Mouse (Mus musculus): ENCODE measurements around the gene Hhatl. TPM values are rescaled to one million over a fixed set of nuclear protein-coding genes. Genes with fewer than 3 reads are reported as not detected.

The Hhatl gene
- total and polyA plus RNA-seq, 3 experiments: not detected

GRCm38 (mm10) chr9:121752774-121753173, 39.5 kb downstream of the Hhatl start:
- H3K27me3 ChIP-seq (replicated peaks): no peaks in the 10 kb centered on the region
- no peak overlapping the region for H3K9ac ChIP-seq (ENCODE audit: insufficient read depth, low read depth)
- in situ Hi-C loops (cut with MboI; ENCODE audit: low pct_ligation_motif_present, low pct_unique_long_range_greater_than_20kb, low sequenced_read_pairs): no loop called here
- H3K4me2 ChIP-seq (ENCODE audit: insufficient read depth, low read depth, poor library complexity, severe bottlenecking): no peak overlapping the region
- H3K4me1 ChIP-seq (ENCODE audit: control insufficient read depth in 1 of 2, insufficient read depth in 2 of 2): no peaks in the 10 kb centered on the region
- H3K4me3 ChIP-seq (replicated peaks in 1 of 3; ENCODE audit: low read depth in 2 of 3, low read length in 2 of 3, poor library complexity in 1 of 3): no peak overlapping the region
- no peaks in the 10 kb centered on the region for H3K79me2 ChIP-seq (replicated peaks; ENCODE audit: control insufficient read depth, extremely low read depth, insufficient read depth, poor library complexity, severe bottlenecking)
- peaks cover 79 to 98% of the 10 kb centered on the region in 2 experiments for H3K36me3 ChIP-seq (replicated peaks in 1 of 2; ENCODE audit: control insufficient read depth in 1 of 2, insufficient read depth in 1 of 2, low read length in 1 of 2)
- no peak for DNase-seq (ENCODE audit: extremely low read depth)
- dilution Hi-C loops (cut with MboI; ENCODE audit: extremely low pct_ligation_motif_present, extremely low pct_unique_long_range_greater_than_20kb, low sequenced_read_pairs): no loop called here
- no peaks in the 10 kb centered on the region for H3K9me3 ChIP-seq (replicated peaks; ENCODE audit: low read length)
- H3K27ac ChIP-seq (ENCODE audit: insufficient read depth, low read depth): no peak overlapping the region
- no peak for TF ChIP-seq MAX (IDR thresholded peaks at IDR 0.05; ENCODE audit: low read length)
- no peak for TF ChIP-seq IRF4 (IDR thresholded peaks at IDR 0.05; ENCODE audit: low read depth, low read length)
- TF ChIP-seq PAX5 (IDR thresholded peaks at IDR 0.05; ENCODE audit: low read length): no peak
- TF ChIP-seq BHLHE40 (IDR thresholded peaks at IDR 0.05; ENCODE audit: low read depth, low read length): no peak
- no peak for TF ChIP-seq NELFE (IDR thresholded peaks at IDR 0.05; ENCODE audit: low read depth, low read length)
- TF ChIP-seq RAD21 (IDR thresholded peaks at IDR 0.05; ENCODE audit: low read depth, low read length): no peak
- TF ChIP-seq ETS1 (conservative IDR thresholded peaks at IDR 0.05; ENCODE audit: low read depth, low read length): no peak
- no peak for TF ChIP-seq JUN (IDR thresholded peaks at IDR 0.05; ENCODE audit: insufficient read depth, low read depth, low read length)
- TF ChIP-seq TCF12 (IDR thresholded peaks at IDR 0.05; ENCODE audit: low read depth, low read length): no peak
- no peak for TF ChIP-seq CHD2 (IDR thresholded peaks at IDR 0.05; ENCODE audit: low read length)
- TF ChIP-seq UBTF (IDR thresholded peaks at IDR 0.05; ENCODE audit: low read depth, low read length): no peak
- TF ChIP-seq ZNF384 (IDR thresholded peaks at IDR 0.05; ENCODE audit: low read depth, low read length): no peak
- TF ChIP-seq POLR2AphosphoS2 (IDR thresholded peaks at IDR 0.05; ENCODE audit: low read depth, low read length): no peak
- TF ChIP-seq MYC (IDR thresholded peaks at IDR 0.05; ENCODE audit: low read depth, low read length): no peak
- no peak for TF ChIP-seq ZKSCAN1 (IDR thresholded peaks at IDR 0.05; ENCODE audit: borderline replicate concordance, low read depth, low read length)
- no peak for TF ChIP-seq USF1 (IDR thresholded peaks at IDR 0.05; ENCODE audit: low read depth, low read length)
- TF ChIP-seq MAFK (IDR thresholded peaks at IDR 0.05; ENCODE audit: insufficient replicate concordance, low read length): no peak
- no peak for TF ChIP-seq JUND (conservative IDR thresholded peaks at IDR 0.05; ENCODE audit: low read depth, low read length)
- no peak for TF ChIP-seq ZMIZ1 (IDR thresholded peaks at IDR 0.05; ENCODE audit: low read depth, low read length)

DNA sequence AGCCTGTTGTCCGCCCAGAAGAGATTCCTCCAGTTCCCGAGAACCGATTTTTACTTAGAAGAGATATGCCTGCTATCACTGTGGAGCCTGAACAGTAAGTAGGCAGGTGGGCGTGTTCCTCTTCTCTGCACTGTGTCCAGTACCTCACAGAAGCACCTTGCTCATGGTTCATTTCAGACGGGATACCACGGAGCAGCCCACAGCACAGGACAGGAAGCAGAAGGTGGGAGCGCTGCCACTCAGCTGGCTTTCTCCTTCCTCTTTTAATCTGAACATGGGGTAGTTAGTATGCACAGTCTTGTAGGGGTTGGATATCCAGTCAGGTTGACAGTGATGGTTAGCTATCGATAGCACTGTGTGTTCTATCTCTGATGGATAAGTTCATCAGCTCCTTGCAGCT, 48.3 kb downstream of the Hhatl start:
- H3K4me3 ChIP-seq (replicated peaks in 1 of 3; ENCODE audit: low read depth in 2 of 3, low read length in 2 of 3, poor library complexity in 1 of 3): no peak overlapping the region
- peaks cover 19% of the 10 kb centered on the region for H3K79me2 ChIP-seq (replicated peaks; ENCODE audit: control insufficient read depth, extremely low read depth, insufficient read depth, poor library complexity, severe bottlenecking)
- dilution Hi-C loops (cut with MboI; ENCODE audit: extremely low pct_ligation_motif_present, extremely low pct_unique_long_range_greater_than_20kb, low sequenced_read_pairs) (no loop called here), in situ Hi-C loops (cut with MboI; ENCODE audit: low pct_ligation_motif_present, low pct_unique_long_range_greater_than_20kb, low sequenced_read_pairs) (no loop called here)
- H3K36me3 ChIP-seq (replicated peaks in 1 of 2; ENCODE audit: control insufficient read depth in 1 of 2, insufficient read depth in 1 of 2, low read length in 1 of 2): peaks cover 58 to 77% of the 10 kb centered on the region in 2 experiments
- TF ChIP-seq ZC3H11A (IDR thresholded peaks at IDR 0.05; ENCODE audit: low read depth, low read length) (no peak), MEF2A (IDR thresholded peaks at IDR 0.05; ENCODE audit: borderline replicate concordance, low read depth, low read length) (no peak), E2F4 (IDR thresholded peaks at IDR 0.05; ENCODE audit: insufficient replicate concordance, low read depth, low read length) (no peak), HCFC1 (IDR thresholded peaks at IDR 0.05; ENCODE audit: low read depth, low read length) (no peak), NELFE (IDR thresholded peaks at IDR 0.05; ENCODE audit: low read depth, low read length) (no peak), KAT2A (IDR thresholded peaks at IDR 0.05; ENCODE audit: insufficient replicate concordance, low read length) (no peak), TCF12 (IDR thresholded peaks at IDR 0.05; ENCODE audit: low read depth, low read length) (no peak), CHD2 (IDR thresholded peaks at IDR 0.05; ENCODE audit: low read length) (no peak), GABPA (IDR thresholded peaks at IDR 0.05; ENCODE audit: insufficient replicate concordance, low read depth, low read length) (no peak), ZMIZ1 (IDR thresholded peaks at IDR 0.05; ENCODE audit: low read depth, low read length) (no peak), PAX5 (IDR thresholded peaks at IDR 0.05; ENCODE audit: low read length) (no peak), MAX (IDR thresholded peaks at IDR 0.05; ENCODE audit: low read length) (no peak), RAD21 (IDR thresholded peaks at IDR 0.05; ENCODE audit: low read depth, low read length) (no peak), TBP (conservative IDR thresholded peaks at IDR 0.05; ENCODE audit: low read depth, low read length) (no peak), USF2 (conservative IDR thresholded peaks at IDR 0.05; ENCODE audit: low read depth, low read length) (no peak), MAFK (IDR thresholded peaks at IDR 0.05; ENCODE audit: insufficient replicate concordance, low read length) (no peak), ETS1 (conservative IDR thresholded peaks at IDR 0.05; ENCODE audit: low read depth, low read length) (no peak), SIN3A (IDR thresholded peaks at IDR 0.05; ENCODE audit: low read length) (no peak), JUN (IDR thresholded peaks at IDR 0.05; ENCODE audit: insufficient read depth, low read depth, low read length) (no peak)
- H3K27me3 ChIP-seq (replicated peaks): no peaks in the 10 kb centered on the region
- H3K9me3 ChIP-seq (replicated peaks; ENCODE audit: low read length): no peaks in the 10 kb centered on the region
- no peak for DNase-seq (ENCODE audit: extremely low read depth)
- H3K4me2 ChIP-seq (ENCODE audit: insufficient read depth, low read depth, poor library complexity, severe bottlenecking): no peak overlapping the region
- no peak overlapping the region for H3K27ac ChIP-seq (ENCODE audit: insufficient read depth, low read depth)
- peaks cover 15 to 40% of the 10 kb centered on the region in 2 experiments for H3K4me1 ChIP-seq (ENCODE audit: control insufficient read depth in 1 of 2, insufficient read depth in 2 of 2)
- H3K9ac ChIP-seq (ENCODE audit: insufficient read depth, low read depth): no peak overlapping the region
